Mouse (Mus musculus): ENCODE results near the gene Prss21. TPM values are rescaled to one million over a fixed set of nuclear protein-coding genes. Genes with fewer than 3 reads are reported as not detected.

The Prss21 gene
- polyA plus RNA-seq, 1 experiment from 2014 or later: not detected

DNA sequence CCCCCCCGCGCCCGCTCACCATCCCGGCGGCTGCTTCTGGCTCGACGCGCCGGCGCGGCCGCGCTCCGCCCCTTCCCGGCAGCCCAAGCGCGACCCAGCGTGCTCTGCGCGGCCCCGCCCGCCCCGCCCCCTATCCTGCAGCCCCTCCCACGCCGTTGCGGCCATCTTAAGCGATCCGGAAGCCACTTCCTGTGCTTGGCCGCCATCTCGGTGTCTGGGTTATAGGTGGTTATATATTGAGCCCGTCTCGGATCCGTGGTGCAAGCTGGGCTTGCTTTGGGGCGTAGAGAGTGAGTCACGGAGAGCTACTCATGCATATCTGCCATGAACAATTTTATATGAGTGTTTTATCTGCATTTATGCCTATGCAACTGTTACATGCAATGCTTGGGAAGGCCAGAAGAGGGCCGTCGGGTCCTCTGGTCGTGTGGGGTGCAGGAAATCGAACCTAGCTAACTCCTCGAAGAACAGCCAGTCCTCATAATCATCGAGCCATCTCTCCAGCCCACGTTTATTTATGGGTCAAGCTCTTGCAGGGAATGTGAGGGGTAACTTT, 38.7 kb upstream of the Prss21 start, which contains the start of gene Elob:
TSS of gene Elob (minus strand) at position 73 of the 556 bp plus-strand sequence.
- Histone ChIP-seq H3K9ac (ENCODE audit: low read length) (peak within 1 kb of the TSS; percentile 92), H3K27me3 (replicated peaks; ENCODE audit: control insufficient read depth, insufficient read depth, low read length) (0 out of 2 replicates have a peak, but pooled peaks cover 8% of the 10 kb centered on the region), H3K4me1 (ENCODE audit: control insufficient read depth, insufficient read depth, low read length) (peaks cover 14% of the 10 kb centered on the region), H3K4me2 (ENCODE audit: low read length) (peak within 1 kb of the TSS; percentile 76), H3K36me3 (ENCODE audit: control insufficient read depth, insufficient read depth, low read length) (peaks cover 34% of the 10 kb centered on the region), H3K27ac (ENCODE audit: low read depth, low read length) (peak within 1 kb of the TSS; percentile 94), H3K9me3 (replicated peaks; ENCODE audit: control insufficient read depth, low read length) (no peaks in the 10 kb centered on the region), H3K4me3 (ENCODE audit: low read depth, low read length) (peak within 1 kb of the TSS; percentile 79)
- ATAC-seq (peak; percentile 96), DNase-seq (ENCODE audit: low spot score) (peak; percentile 95)
- 1% methylated on average over 32 of the region's 42 CpGs for WGBS

DNA sequence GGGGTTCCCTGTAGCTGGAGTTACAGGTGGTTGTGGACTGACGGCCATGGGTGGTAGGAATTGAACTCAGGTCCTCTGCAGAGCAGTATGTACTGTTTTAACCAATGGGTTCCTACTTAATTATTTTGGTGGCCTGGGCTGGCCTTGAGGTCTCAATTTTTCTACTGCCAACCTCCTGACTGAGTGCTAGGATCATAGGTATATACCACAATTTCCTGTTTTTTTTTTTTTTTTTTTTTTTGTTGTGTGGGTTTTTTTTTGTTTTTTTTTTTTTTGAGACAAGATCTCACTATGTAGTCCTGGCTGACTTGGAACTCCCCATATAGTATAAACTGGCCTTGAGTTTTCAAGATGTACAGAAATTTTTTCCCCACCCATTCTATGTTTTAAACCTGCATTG, 36.7 kb upstream of the Prss21 start:
- ATAC-seq (no peak), DNase-seq (ENCODE audit: low spot score) (no peak)
- no peak overlapping the region for H3K27ac ChIP-seq (ENCODE audit: low read depth, low read length)
- peaks cover 14% of the 10 kb centered on the region for H3K4me1 ChIP-seq (ENCODE audit: control insufficient read depth, insufficient read depth, low read length)
- H3K9ac ChIP-seq (ENCODE audit: low read length): no peak overlapping the region
- H3K4me2 ChIP-seq (ENCODE audit: low read length): no peak overlapping the region
- peaks cover 14% of the 10 kb centered on the region for H3K36me3 ChIP-seq (ENCODE audit: control insufficient read depth, insufficient read depth, low read length)
- H3K4me3 ChIP-seq (ENCODE audit: low read depth, low read length): no peak overlapping the region
- WGBS: 97% methylated on average over 1 of the region's 1 CpGs
- H3K9me3 ChIP-seq (replicated peaks; ENCODE audit: control insufficient read depth, low read length): no peaks in the 10 kb centered on the region
- 0 out of 2 replicates have a peak, but pooled peaks cover 8% of the 10 kb centered on the region for H3K27me3 ChIP-seq (replicated peaks; ENCODE audit: control insufficient read depth, insufficient read depth, low read length)

DNA sequence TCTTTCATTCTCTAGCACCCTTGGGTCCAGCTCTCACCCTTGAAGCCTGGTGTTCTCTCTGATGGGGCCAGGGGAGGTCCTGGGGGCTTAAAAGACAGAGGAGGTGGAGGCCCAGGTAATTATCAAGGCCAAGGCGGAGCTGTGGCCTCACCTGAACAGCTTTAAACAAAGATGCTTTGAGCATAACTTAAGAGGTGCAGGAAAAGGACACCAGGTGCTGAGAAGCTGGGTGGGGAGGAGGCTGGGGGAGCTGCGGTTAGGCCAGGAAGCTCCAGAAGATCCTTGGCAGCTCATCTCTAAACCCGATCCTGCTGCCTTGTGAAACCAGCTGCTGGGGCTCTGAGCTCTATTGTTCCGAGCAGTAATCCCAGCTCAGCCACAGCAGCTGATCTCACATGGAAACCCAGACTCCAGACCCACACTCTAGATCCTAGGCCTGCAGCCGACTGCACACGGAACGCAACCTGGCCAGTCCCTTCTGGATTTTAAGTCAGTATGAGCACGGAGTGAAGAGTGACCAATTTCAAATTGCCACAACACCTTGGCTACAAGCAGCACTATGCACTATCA, 31.8 kb upstream of the Prss21 start, which contains the start of gene Prss33:
TSS of gene Prss33 (minus strand) at position 51 of the 570 bp plus-strand sequence.
- WGBS: 58% methylated on average over 8 of the region's 8 CpGs
- Histone ChIP-seq H3K9ac (ENCODE audit: low read length) (no peak within 1 kb of the TSS), H3K4me1 (ENCODE audit: control insufficient read depth, insufficient read depth, low read length) (no peaks in the 10 kb centered on the region), H3K4me3 (ENCODE audit: low read depth, low read length) (no peak within 1 kb of the TSS), H3K27me3 (replicated peaks; ENCODE audit: control insufficient read depth, insufficient read depth, low read length) (0 out of 2 replicates have a peak, but pooled peaks cover 8% of the 10 kb centered on the region), H3K9me3 (replicated peaks; ENCODE audit: control insufficient read depth, low read length) (no peaks in the 10 kb centered on the region), H3K4me2 (ENCODE audit: low read length) (no peak within 1 kb of the TSS), H3K27ac (ENCODE audit: low read depth, low read length) (no peak within 1 kb of the TSS), H3K36me3 (ENCODE audit: control insufficient read depth, insufficient read depth, low read length) (no peaks in the 10 kb centered on the region)
- DNase-seq (ENCODE audit: low spot score): no peak
- no peak for ATAC-seq

DNA sequence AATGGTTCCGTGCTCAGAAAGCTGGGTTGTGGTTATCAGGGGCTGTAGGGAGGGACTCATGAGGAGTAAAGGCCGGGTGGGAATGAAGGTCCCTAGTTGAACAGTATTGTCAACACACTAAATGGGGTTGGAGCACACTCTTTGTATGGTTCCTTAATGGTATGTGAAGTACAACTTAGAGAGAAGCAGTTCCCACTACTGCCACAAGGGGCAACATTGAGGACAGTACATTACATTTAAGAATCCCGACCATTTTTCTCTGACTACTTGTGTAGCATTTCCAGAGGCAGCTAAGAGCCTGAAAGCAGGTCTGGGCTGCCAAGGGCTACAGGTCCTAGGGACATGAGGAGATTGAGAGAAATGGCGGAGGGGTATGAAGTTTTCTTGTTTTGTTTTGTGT, 26.7 kb upstream of the Prss21 start:
- ATAC-seq (no peak), DNase-seq (ENCODE audit: low spot score) (peak; percentile 86)
- H3K9ac ChIP-seq (ENCODE audit: low read length): no peak overlapping the region
- H3K4me1 ChIP-seq (ENCODE audit: control insufficient read depth, insufficient read depth, low read length): no peaks in the 10 kb centered on the region
- H3K4me3 ChIP-seq (ENCODE audit: low read depth, low read length): no peak overlapping the region
- no peaks in the 10 kb centered on the region for H3K27me3 ChIP-seq (replicated peaks; ENCODE audit: control insufficient read depth, insufficient read depth, low read length)
- H3K27ac ChIP-seq (ENCODE audit: low read depth, low read length): no peak overlapping the region
- no peaks in the 10 kb centered on the region for H3K36me3 ChIP-seq (ENCODE audit: control insufficient read depth, insufficient read depth, low read length)
- WGBS: 28% methylated on average over 4 of the region's 4 CpGs
- H3K4me2 ChIP-seq (ENCODE audit: low read length): no peak overlapping the region
- no peaks in the 10 kb centered on the region for H3K9me3 ChIP-seq (replicated peaks; ENCODE audit: control insufficient read depth, low read length)

DNA sequence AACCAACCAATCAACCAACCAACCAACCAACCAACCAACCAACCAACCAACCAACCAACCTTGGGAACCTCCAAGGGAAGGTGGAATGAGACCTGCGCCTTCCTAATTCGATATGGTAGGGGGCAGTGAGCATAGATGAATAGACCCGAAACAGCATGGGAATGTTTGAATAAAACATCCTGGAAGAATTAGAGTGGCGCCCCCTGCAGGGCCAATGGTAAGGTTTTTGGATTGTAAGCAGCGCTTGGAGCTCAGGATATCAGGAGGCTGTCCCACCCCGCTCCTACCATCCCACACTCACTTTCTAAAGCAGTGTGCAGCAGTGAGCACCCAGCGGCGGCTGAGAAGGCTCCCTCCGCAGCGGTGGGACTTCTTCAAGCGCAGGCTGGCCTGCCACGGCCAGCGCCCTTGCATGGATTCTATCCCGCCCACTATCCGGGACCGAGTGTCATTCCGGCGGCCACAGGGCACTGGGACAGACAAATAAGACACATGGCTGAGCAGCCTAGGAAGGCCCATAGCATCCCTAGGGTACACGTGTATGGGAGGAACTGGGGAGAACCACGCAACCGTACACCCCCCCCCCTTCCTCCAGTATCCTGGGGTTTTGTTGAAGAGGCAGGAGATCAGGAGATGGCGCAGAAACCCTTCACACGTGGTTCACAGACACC, 24.6 kb upstream of the Prss21 start:
- no peak for ATAC-seq
- no peak overlapping the region for H3K9ac ChIP-seq (ENCODE audit: low read length)
- H3K4me3 ChIP-seq (ENCODE audit: low read depth, low read length): no peak overlapping the region
- no peaks in the 10 kb centered on the region for H3K4me1 ChIP-seq (ENCODE audit: control insufficient read depth, insufficient read depth, low read length)
- no peaks in the 10 kb centered on the region for H3K36me3 ChIP-seq (ENCODE audit: control insufficient read depth, insufficient read depth, low read length)
- WGBS: 46% methylated on average over 23 of the region's 23 CpGs
- H3K27ac ChIP-seq (ENCODE audit: low read depth, low read length): no peak overlapping the region
- DNase-seq (ENCODE audit: low spot score): no peak
- H3K27me3 ChIP-seq (replicated peaks; ENCODE audit: control insufficient read depth, insufficient read depth, low read length): no peaks in the 10 kb centered on the region
- H3K9me3 ChIP-seq (replicated peaks; ENCODE audit: control insufficient read depth, low read length): no peaks in the 10 kb centered on the region
- H3K4me2 ChIP-seq (ENCODE audit: low read length): peak overlapping the region; percentile 8; the same call in 1 of the 2 replicates

DNA sequence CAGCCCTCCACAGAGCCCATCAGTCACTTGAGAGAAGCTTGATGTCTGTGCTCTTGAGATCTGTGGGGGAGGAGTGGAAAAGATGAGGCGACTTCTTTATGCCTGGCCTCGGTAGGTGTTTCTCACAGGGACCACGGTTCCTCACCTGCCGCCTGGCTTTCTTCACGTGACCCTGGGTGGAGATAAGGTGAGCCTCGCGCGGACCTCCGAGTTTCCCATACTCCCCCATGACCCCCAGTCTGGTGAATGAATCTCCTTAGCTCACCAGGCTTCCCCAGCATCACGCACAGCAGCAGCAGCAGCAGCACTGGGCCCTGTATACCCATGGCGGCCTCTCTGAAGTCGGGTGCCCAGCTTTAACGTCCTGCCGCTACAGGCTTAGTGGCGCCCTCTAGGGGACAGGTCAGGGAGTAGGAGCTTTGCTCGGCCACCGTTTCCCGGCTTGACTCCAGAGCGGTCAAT, 24.0 kb upstream of the Prss21 start, which contains the start of the genes Prss32 and Prss41:
TSS of gene Prss32 (plus strand) at position 44 of the 462 bp plus-strand sequence.
TSS of gene Prss41 (minus strand) at position 361 of the 462 bp plus-strand sequence.
- no peaks in the 10 kb centered on the region for H3K9me3 ChIP-seq (replicated peaks; ENCODE audit: control insufficient read depth, low read length)
- no peak within 1 kb of the TSS for H3K9ac ChIP-seq (ENCODE audit: low read length)
- peak within 1 kb of the TSS; percentile 8; the same call in 1 of the 2 replicates for H3K4me2 ChIP-seq (ENCODE audit: low read length)
- ATAC-seq: no peak
- H3K27ac ChIP-seq (ENCODE audit: low read depth, low read length): no peak within 1 kb of the TSS
- DNase-seq (ENCODE audit: low spot score): peak; percentile 46
- no peaks in the 10 kb centered on the region for H3K36me3 ChIP-seq (ENCODE audit: control insufficient read depth, insufficient read depth, low read length)
- WGBS: 17% methylated on average over 19 of the region's 19 CpGs
- no peak within 1 kb of the TSS for H3K4me3 ChIP-seq (ENCODE audit: low read depth, low read length)
- no peaks in the 10 kb centered on the region for H3K27me3 ChIP-seq (replicated peaks; ENCODE audit: control insufficient read depth, insufficient read depth, low read length)
- no peaks in the 10 kb centered on the region for H3K4me1 ChIP-seq (ENCODE audit: control insufficient read depth, insufficient read depth, low read length)

DNA sequence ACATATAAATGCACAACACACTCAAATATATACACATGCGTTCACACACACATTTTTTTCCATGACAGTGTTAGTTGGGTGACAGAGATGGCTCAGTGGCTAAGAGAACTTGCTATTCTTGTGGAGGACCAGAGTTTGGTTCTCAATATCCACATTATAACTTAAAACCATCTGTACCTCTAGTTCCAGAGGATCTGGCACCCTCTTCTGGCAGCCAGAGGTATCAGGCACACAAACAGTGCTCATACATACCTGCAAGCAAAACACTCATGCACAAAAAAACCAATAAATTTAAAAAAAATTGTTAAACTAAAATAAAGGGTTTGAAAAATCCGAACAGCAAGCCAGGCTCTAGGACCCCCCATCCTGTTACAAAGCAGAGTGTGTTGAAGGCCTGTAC, 17.8 kb upstream of the Prss21 start:
- Histone ChIP-seq H3K4me1 (ENCODE audit: control insufficient read depth, insufficient read depth, low read length) (no peaks in the 10 kb centered on the region), H3K36me3 (ENCODE audit: control insufficient read depth, insufficient read depth, low read length) (no peaks in the 10 kb centered on the region), H3K9ac (ENCODE audit: low read length) (no peak overlapping the region), H3K27ac (ENCODE audit: low read depth, low read length) (no peak overlapping the region), H3K4me3 (ENCODE audit: low read depth, low read length) (no peak overlapping the region), H3K9me3 (replicated peaks; ENCODE audit: control insufficient read depth, low read length) (no peaks in the 10 kb centered on the region), H3K4me2 (ENCODE audit: low read length) (no peak overlapping the region), H3K27me3 (replicated peaks; ENCODE audit: control insufficient read depth, insufficient read depth, low read length) (no peaks in the 10 kb centered on the region)
- WGBS: 58% methylated on average over 2 of the region's 2 CpGs
- ATAC-seq (no peak), DNase-seq (ENCODE audit: low spot score) (no peak)

DNA sequence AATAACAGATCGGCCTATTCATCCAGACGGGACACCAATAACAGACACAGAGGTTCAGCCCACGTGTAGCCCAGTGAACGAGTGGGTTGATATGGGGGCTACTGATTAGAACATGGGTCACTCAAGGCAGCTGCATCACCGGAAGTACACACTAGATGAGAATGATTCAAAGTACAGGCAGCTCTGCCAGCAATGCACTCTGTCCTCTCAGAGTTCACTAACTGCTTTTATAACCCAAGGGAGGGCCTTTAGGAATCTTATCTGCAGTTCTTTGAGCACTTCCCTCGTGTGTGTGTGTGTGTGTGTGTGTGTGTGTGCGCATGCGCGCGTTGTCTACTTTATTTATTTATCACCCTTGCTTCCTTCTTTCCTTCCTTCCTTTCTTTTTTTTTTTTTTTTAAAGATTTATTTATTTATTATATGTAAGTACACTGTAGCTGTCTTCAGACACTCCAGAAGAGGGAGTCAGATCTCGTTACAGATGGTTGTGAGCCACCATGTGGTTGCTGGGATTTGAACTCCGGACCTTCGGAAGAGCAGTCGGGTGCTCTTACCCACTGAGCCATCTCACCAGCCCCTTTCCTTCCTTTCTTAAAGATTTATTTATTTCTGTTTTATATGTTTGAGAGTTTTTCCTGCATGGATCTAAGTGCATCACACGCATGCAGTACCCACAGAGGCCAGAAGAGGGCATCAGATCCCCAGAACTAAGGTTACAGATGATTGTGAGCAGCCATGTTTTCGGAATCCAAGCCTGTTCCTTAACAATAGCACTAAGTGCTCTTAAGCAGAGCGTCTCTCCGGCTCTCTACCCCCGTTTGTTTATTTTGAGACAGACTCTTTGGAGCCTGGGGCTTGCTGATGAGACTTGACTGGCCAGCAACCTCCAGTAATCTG, 16.8 kb upstream of the Prss21 start:
- H3K4me2 ChIP-seq (ENCODE audit: low read length): no peak overlapping the region
- no peak overlapping the region for H3K9ac ChIP-seq (ENCODE audit: low read length)
- H3K27ac ChIP-seq (ENCODE audit: low read depth, low read length): no peak overlapping the region
- H3K36me3 ChIP-seq (ENCODE audit: control insufficient read depth, insufficient read depth, low read length): no peaks in the 10 kb centered on the region
- H3K4me1 ChIP-seq (ENCODE audit: control insufficient read depth, insufficient read depth, low read length): no peaks in the 10 kb centered on the region
- peak; percentile 80 for DNase-seq (ENCODE audit: low spot score)
- peak; percentile 62 for ATAC-seq
- H3K4me3 ChIP-seq (ENCODE audit: low read depth, low read length): no peak overlapping the region
- no peaks in the 10 kb centered on the region for H3K27me3 ChIP-seq (replicated peaks; ENCODE audit: control insufficient read depth, insufficient read depth, low read length)
- H3K9me3 ChIP-seq (replicated peaks; ENCODE audit: control insufficient read depth, low read length): no peaks in the 10 kb centered on the region
- WGBS: 60% methylated on average over 18 of the region's 19 CpGs

Data from forebrain, embryonic 14.5 days (tissue).